Mouse (Mus musculus) WW6 (cell line): ENCODE measurements around the gene Cyren.

Experiments used
- DNase-seq: peaks from one replicate; pipeline ENCODE4 v3.0.0-alpha.2; 2013; ENCODE audit warnings: low read depth, low spot score

The Cyren gene

DNA sequence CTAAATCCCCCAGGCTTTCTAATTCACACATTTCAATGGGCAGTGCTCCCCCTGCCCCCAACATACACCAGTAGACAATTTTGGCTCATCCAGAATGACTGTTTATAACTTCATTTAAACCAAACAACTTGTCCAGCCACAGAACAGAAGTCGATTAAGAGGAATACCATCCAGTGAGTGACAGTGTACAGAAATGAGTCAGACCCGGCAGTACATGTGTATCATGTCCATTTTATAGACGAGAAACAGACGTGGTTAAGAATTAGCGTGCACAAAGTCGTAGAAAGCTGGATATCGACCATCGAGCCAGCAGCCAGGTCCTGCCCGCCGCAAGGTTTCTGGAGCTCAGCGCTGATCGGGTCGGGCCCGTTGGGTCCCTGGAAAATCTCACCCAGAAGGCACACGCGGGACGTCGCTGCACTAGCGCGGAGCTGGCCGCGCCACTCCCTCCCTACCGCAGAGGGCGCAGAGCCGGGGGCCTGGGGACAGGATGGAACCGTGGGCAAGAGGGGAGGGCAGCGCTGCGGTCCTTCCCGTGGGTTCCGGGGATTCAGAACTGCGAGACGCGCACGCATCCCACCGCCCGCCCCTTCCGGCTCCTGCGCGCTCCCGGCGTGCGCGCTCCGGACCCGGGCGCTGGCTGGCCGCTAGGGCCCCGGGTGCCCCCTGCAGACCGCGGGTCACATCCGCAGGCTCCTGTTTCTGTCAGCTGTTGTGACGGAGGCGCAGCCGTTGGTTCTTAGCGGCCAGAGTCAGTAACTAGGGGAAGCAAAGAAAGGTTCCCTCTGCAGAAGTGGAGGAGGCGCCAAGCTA, at the start of gene Cyren:
Cyren (minus strand) TSS at position 552 of the 813 bp plus-strand sequence.
- DNase-seq, result peak; percentile 67

DNA sequence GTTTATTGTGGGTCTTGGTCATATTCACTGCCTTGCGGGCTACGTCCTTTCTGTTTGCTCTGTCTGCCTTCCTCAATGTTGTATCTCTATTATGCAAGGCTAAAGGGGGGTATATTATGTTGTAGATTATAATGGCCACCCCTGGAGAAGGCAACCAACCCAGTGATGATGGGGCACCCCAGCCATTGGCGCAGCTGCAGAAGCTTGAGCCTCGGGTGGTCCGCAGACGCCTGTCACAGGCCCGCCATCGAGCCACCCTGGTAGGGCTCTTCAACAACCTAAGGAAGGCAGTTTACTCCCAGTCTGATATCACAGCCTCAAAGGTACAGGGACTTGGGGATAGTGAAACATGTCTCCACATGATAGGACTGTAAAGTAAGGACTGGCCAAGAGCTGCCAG, 49.7 kb upstream of the Cyren start:
- no peak for DNase-seq

DNA sequence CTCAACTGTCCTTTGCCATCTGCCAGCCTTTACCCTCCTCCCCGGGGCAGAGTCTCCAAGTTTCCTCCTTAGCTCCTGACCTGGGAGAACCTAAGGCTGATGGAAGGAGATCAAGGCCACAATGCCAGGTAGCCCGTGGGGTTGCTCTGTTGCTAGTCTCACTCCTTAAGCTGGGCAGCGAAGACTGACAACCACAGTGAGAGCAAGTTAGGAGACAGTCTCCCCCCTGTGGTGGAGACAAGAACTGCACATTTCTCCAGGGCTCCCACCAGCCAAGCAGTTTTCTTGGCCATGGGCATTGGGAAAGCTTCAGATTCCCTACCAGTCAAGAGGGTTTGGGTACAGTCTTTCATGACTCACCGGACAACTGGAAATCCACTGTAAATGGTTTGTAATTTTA, 49.3 kb upstream of the Cyren start:
- DNase-seq, result no peak

DNA sequence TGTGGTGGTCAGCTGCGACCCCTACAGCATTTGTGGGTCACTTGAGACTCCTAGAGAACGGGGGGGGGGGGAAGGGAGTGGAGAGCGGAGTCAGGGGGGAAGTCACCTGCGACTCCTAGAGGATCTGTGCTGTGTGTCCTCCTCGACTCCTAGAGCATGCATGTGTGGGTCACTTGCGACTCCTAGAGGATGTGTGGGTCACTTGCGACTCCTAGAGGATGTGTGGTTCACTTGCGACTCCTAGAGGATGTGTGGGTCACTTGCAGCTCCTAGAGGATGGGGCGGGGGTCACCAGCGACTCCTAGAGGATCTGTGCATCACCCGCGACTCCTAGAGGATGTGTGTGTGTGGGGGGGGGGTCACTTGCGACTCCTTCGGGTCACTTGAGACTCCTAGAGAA, 44.1 kb upstream of the Cyren start:
- DNase-seq, result peak; percentile 71

DNA sequence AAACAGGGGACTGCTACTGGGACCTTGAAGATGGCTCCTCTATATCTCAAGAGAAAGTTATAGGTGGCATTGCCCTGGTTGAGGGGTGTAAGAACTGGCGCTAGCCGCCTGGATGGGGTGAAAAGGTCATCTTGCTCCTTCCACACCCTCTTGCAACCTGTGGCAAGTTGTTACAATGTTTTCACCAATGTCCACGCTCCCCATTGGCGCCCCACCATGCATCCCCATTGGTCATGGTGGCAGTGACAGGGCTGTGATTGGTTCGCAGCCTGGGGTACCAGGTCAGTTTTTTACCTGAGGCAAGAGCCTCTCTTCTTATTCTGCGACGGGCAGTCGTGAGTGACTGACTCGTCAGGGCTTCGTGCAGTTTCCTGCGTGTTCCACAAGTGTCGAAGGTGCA, 42.8 kb upstream of the Cyren start:
- DNase-seq, result no peak

DNA sequence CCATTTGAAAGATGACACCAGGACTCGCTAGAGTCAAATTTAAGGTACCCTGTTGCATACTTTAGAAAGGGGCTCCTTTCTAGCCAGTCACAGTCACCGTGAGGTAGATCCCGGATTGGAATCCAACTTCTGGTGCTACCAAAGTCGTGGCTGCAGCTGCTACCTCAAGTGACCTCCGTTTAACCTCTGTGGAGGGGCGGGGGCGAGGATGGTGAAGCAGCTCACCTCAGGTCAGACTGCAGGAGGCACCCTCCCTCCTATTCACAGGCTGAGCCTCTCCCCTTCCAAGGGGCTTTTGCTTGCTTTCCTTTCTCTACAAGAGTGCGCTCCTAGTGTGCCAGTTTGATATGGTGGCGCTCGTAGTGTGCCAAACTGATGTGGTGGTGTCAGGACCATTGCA, 42.1 kb upstream of the Cyren start, which contains the start of gene Stra8:
Stra8 (plus strand) TSS at position 208 of the 400 bp plus-strand sequence.
- DNase-seq, result no peak

DNA sequence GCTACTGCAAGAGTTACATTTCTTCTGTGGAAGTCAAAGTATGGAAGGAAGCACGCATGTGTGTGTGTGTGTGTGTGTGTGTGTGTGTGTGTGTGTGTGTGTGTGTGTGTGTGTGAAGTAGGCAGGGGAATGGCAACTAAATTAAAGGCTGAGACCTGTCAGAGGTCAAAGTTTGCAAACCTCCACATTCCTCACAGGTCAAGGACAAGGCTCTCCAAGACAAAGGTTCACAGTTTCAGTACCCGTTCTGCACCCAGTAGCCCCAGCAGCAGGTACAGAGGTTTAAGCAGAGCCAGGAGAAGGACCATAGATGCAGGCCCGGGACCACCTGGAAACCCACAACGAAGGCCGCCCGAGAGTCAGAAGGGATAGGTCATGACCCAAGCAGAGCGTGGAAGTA, 41.3 kb upstream of the Cyren start:
- DNase-seq, result no peak

DNA sequence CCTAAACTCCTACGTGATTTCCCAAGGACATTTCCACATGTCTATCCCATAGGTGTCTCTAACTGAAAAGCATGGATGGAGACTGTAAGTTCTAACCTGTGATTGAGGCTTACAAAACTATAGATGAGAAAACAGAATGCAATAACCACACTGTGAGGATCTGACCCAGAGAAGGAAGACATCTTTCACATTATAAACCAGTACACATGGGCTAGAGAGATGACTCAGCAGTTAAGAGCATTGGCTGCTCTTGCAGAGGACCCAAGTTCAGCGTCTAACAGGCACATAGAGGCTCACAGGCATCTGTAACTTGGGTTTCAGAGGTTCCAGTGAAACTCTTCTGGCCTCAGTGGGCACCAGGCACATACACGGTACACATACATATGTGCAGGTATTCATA, 36.6 kb upstream of the Cyren start:
- DNase-seq, result no peak

DNA sequence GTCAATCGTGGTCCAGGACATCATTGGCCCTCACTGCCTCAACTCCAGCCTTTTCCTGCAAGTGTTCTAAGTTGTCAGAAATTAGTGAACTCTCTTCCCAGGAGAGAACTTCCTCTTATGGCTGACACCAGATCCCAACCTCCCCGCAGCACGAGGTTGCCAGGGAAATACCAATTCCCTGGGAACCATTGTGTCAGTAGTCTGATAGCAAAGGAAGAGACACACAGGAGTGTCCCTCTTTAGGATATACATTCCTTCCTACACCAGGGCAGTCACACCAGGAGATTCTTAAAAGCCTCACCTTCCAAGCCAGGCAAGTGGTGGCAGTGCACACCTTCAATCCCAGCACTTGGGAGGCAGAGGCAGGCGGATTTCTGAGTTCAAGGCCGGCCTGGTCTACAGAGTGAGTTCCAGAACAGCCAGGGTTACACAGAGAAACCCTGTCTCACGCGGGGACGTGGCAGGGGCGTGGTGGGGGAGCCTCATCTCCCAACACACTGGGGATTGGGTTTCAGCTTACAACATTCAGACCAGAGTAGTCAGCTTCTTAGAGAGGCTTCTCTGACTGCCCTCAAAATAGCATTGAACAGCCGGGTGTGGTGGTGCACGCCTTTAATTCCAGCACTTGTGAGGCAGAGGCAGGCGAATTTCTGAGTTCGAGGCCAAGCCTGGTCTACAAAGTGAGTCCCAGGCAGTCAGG, 35.6 kb upstream of the Cyren start:
- no peak for DNase-seq

DNA sequence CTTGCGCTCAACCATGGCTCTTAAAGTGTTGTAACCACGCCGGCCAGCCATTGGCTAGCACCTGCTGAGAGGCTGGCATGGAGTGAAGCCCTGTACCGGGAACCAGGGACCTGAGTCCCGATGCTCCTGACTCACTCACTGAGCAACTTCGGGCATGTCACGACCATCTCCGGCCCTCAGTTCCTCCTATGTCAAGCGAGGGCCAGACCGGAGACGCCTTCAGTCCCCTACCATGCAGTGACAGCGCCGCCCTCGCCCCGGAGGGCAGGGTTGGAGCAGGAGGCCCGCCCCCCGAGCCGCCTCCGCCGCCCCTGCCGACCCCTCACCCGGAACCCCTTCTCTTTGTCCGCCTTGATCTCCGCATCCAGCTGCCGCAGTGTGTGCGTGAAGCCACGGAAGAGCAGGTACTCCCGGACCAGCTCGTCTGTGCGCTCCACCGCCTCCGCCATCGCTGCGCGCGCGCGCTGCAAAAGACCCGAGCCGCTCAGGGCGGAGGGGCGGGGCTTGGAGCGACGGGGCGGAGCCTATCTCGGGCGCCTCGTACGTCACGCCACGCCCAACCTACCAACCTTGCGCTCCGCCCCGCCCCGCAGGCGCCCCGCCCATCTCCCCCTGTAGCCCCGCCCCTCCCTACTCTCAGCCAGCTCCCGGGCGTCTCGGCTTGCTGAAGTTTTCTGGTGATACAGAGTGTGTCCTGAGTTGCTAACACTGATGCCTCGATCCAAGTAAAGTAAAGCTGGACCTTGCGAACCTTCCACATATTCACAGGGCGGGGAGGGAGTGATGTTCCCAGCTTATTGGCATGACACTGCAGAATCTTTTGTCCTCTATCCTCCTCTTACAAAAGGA, 32.7 kb upstream of the Cyren start, which contains the start of gene Wdr91:
Wdr91 (minus strand) TSS at position 506 of the 849 bp plus-strand sequence.
- DNase-seq, result peak; percentile 71

DNA sequence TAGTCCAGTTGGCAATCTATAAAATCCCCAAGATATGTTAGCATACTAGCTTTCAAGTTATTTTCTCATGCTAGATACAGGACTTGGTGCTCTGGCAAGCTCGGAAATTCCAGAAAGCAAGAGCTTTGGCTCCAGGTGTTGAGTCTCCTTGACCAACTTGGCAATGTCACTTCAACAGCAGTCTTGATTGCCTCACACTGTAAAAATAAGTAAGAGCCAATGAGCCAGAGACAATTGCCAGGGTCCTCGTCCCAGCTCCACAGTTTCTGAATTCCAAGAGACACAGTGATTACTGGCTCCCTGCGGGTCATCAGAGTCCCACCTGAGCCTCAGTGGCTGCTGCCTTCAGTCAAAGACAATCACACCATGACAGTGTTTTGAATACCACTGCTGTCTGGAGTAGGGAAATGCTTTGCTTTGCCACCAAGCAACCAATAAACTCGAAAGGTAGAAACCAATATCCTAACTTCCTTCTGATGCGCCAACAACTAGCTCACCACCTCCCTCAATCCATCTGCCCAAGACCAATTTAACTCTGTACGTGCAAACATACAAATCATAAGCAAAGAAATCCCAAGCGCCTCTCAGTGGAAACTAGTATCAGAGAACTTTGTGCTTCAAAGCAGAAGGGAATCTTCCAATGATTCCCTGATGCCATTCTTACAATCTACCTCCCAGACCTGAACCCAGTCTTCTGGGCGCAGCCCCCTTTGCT, 31.9 kb upstream of the Cyren start:
- no peak for DNase-seq

DNA sequence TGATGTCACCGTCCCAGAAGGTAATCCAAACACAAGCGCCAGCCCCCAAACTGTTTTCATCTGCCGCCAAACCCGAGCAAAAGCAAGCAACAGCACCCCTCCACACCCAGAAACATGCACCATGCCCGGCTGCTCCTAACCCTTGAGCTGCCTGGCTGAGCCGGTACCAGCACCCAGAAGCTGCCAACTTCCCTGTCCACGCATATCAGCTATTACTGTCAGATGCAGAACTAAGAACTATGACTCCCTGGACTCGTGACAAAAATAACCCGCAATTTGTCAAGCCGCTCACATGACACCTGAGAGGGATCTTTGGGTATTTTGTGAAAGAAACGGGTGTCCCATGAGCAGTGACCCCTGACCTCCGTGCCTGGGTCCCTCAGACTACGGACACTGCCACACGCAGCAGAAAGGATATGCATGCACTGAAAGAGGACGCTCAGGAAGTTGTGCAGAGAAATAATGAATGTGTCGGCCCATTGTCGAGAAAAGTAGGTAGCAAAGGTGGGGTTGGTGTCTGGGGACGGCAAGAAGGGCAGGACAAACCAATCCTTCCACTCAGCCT, 29.9 kb upstream of the Cyren start:
- DNase-seq, result no peak

DNA sequence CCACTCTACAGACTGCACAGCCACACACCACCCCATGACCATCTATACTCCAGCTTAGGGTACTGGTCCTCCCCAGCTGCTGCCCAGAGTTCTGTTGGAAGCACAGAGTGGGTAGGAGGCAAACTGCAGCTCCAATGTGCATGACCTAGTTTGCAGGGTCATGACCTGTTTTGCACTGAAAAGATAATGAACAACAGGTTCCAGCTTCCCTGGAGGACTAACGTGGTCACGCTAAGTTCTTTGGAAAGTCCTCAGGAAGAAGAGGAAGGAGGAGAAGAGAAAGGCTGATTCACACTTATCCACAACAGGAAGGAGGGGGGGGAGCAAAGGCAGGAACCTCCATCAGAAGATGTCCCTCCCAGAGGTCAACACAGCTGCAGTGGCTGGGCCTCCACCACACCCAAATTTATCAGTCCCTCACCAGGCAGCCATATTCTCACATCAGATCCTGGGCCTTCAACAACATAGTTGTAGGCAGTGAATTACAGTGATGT, 29.3 kb upstream of the Cyren start:
- no peak for DNase-seq

DNA sequence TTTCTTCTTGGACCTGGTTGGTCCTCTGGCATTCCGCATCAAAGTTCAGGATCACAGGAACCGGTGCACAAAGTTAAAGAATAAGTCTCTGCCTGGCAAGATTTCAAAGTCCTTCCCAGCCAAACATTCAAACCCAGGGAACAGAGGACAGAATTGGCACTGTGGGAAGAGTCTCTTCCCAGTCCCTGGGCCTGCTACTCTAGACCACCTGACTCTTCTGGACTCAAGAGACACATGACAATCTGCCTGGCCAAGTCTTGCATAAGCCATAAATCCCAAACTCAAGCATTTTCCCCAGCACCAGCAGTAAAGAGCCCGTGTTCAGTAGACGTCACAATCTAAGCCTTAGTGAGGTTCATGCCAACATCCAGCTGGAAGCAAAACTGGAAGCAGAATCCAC, 28.8 kb upstream of the Cyren start:
- DNase-seq, result no peak

DNA sequence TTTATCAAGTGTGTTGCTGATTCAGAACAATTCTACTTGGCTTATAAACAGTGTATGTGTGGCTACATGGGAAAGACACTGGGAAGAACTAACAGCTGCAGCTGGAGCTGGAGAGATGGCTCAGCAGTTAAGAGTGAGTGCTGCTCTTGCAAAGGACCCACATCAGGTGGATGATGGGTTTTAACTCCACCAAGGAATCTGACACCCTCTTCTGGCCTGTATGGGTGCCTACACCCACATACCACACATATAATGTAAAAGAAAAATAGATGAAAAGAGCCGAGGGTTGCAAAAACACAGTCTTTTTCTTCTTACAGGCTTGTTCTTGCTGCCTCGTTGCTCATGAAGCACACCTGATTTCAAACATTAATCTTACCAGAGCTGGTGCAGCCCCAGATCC, 28.3 kb upstream of the Cyren start:
- DNase-seq, result no peak

DNA sequence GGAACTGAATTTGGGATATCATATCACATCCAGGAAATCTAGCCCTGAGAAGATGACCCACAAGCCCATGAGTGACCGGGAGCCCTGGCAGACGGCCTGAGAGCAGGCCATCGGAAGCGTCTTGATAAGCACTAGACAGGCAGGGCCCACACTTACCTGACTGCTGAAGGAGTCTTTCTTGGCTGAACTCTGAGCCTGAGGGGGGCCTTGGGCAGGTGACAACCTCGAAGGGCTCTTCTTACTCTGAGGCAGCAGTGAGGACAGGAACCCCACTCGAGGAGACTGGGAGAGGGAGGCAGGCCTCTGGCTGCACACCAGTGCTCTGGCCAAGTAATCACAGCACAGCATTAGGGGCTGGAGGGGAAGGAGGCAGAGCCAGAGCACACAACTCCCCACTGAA, 26.5 kb upstream of the Cyren start:
- DNase-seq, result no peak

DNA sequence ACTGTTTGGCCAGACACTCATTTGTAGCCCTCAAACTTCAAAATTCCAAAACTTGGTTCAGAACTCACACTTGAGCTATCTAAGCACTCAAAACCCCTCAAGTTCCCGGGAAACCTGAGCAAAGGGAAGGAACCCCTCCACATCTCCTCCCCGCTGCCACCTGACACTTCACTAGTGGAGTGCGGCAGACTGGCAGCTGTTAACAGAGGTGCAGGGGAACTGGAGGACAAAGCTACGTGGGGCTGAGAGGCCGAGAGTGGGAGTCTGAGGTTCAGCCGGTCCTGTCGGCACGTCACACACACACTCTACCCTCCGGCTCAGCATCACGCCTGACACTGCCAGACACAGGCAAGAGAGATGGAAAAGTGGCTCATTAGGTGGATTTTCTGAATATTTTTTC, 26.0 kb upstream of the Cyren start:
- DNase-seq, result no peak

DNA sequence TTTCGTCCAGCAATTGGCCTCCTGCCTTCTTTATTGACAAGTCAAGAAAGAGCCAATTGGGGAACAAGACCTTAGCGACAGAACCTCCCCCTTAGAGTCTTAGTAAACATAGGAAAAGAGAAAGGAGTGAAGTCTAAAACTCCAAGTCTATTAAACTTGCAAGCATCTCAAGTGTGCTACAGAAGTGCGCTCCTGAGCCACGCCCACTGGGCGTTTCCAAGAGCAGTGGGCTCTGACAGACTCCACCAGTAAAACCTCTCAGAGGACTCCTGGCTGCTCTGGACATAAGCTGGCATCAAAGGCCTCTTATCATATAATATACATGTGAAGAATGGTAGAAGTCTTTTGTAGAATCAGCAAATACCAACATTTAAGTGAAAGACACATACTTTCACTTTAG, 25.6 kb upstream of the Cyren start:
- DNase-seq, result no peak

DNA sequence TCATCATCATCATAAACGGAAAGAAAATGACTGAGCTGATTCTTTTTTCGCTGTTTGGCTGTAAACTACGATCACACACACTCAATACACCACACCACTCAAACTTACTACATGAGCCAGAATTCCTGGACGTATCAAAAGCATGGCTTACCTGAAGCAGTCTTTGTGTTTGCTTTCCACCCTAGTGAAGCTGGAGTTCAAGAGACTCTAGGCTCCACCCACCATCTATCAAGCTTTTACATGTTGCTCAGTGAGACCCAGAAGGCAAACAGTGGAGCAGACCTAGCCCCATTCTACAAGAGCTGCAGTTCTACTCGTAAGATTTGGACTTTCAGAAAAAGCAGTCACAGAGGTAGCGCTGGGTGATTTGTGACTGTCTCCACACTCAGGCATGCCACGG, 24.7 kb upstream of the Cyren start:
- no peak for DNase-seq

DNA sequence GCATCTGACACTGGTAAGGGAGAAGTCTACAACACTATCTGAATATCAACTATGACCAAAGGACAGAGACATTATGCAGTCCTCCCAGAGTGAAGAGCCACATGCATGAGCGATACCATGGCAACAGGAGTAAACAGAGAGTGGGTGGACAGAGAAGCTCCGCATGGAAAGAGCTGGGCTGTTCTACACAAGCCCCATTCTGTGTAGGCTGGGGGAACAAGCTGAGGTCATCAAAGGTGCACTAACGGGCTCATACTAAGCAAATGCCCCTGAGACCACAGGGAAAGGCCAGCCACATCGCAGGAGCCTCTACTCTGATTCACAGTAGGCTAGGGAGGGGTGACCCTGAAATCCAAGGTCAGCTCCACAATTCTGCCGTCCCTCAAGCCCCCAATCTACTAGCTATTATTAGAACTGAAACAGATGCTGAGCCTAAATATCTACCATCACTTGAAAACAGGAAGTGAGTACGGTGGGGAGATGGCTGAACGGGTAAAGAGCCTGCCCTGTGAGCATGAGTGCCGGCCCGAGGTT, 24.1 kb upstream of the Cyren start:
- DNase-seq, result no peak

DNA sequence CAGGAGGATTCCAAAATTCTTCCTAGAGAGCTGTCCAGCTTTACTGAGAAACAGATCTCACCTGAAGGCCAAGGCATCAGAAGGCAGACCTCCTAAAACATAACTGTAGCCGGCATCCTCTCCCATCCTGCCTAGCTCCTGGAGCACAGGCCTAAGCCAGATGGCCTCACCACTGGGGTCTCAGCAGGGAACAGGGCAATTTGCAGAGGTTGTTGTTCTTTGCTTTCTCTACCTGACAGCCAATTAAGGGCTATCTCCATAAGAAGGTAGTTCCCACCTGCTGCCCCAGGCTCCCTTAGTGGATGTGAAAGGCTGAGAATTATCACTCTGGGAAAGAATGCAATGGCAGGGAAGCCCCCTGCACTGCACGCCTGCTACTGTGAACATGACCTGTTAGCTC, 23.1 kb upstream of the Cyren start:
- no peak for DNase-seq
